Mouse (Mus musculus): ENCODE measurements at regions not wholly inside any gene's neighbourhood (a gene's known extent, or its start where the extent isn't known, plus 50 kb on each side); places are given as distances from the start of the nearest gene placed in this dataset.

- TF ChIP-seq CTCF (IDR thresholded peaks at IDR 0.05; ENCODE audit: borderline replicate concordance, insufficient read depth, low read length), result no peak
- TF ChIP-seq POLR2A (IDR thresholded peaks at IDR 0.05; ENCODE audit: low read depth, low read length), result no peak
Measured at GRCm38 (mm10) chr1:69430683-69431407, 256.2 kb downstream of the Ikzf2 start.
